Mouse (Mus musculus) lung, postnatal 36 days (tissue): ENCODE data around the gene Olfr1307.

Experiments used
- DNase-seq: peaks from one replicate; pipeline ENCODE4 v3.0.0; 2022; ENCODE audit warnings: mixed read lengths

The Olfr1307 gene

GRCm38 (mm10) chr2:111949340-111949739 is at the start of gene Olfr1307:
TSS of gene Olfr1307 (minus strand) at chr2:111949440.
- DNase-seq = no peak

- DNase-seq = no peak
Measured at GRCm38 (mm10) chr2:111990181-111990580, 40.9 kb upstream of the Olfr1307 start, which contains the start of gene Olfr1309. TSS of gene Olfr1309 (minus strand) at chr2:111990281.

DNA sequence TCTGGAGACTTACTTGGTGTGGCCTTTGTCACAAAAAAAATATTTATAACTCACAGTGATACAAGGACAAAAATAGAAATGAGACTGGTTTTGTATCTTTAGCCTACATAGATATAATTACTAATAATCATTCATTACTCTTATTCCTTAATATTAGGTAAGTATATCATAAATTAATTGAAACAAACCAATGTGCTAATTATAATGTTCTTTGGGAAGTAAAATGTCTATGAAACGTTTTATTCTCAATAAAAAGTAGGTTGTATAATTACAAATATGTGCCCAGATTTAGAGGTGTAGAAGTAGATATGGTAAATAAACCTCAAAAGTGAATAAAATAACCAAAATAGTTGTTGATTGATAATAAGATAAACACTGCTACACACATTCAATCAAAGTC is 15.6 kb upstream of the Olfr1307 start, which contains the start of gene Olfr1308:
Gene Olfr1308 (minus strand): TSS at position 101 of the 400 bp plus-strand sequence.
- no peak for DNase-seq

DNA sequence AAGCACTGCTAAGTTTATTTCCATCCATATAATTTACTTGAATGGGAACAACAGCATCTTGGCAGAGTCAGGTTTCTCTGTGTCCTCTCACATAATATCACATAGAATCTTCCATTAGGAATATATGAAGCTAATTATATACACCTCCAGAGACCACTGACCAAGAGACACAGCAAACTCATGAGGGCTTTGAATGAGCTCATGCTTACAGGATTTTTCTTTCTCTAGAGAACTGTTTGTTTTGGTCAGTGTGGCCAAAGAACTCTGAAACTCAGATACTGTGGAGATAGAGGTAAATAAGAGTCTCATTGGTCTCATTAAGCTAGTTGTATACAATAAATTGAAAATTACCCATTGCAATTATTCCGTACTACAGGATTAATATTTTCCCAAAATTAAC is 33.1 kb downstream of the Olfr1307 start, which contains the start of gene Olfr1306:
Gene Olfr1306 (minus strand): TSS at position 101 of the 400 bp plus-strand sequence.
- no peak for DNase-seq
